Mouse (Mus musculus) forebrain, embryonic 11.5 days (tissue): ENCODE measurements around the gene Fam171a1. TPM values are rescaled to one million over a fixed set of nuclear protein-coding genes. Genes with fewer than 3 reads are reported as not detected.

ENCODE experiments used
- ATAC-seq: fragments of 200-750 bp; cut with Nextera tagmentation; replicated peaks from 2 replicates; pipeline ENCODE4 v1.8.0; 2017; ENCODE audit warnings: moderate TSS enrichment; ENCODE audit not compliant: low FRiP score
- DNase-seq: peaks from one replicate; pipeline ENCODE4 v3.0.0-alpha.2; 2017; ENCODE audit warnings: low spot score
- H3K27ac ChIP-seq: fragments of 300-500 bp; sonication (generic); 2 replicates; pipeline ENCODE4 v1.5.1; 2014; ENCODE audit warnings: low read depth, low read length
- H3K27me3 ChIP-seq: fragments of 300-500 bp; sonication (generic); 2 replicates; pipeline ENCODE4 v1.6.1; 2014; ENCODE audit warnings: mild to moderate bottlenecking, low read length, mixed read lengths; ENCODE audit not compliant: control insufficient read depth, insufficient read depth
- H3K36me3 ChIP-seq: fragments of 300-500 bp; sonication (generic); 2 replicates; pipeline ENCODE4 v1.6.1; 2014; ENCODE audit warnings: mild to moderate bottlenecking, low read length, moderate library complexity, mixed read lengths; ENCODE audit not compliant: control insufficient read depth, insufficient read depth
- H3K4me1 ChIP-seq: fragments of 300-500 bp; sonication (generic); replicated peaks from 2 replicates; pipeline ENCODE4 v1.6.1; 2014; ENCODE audit warnings: low read length, mixed read lengths; ENCODE audit not compliant: control insufficient read depth, insufficient read depth
- H3K4me2 ChIP-seq: fragments of 300-500 bp; sonication (generic); 2 replicates; pipeline ENCODE4 v1.6.1; 2014; ENCODE audit warnings: low read depth, mild to moderate bottlenecking, low read length, moderate library complexity, mixed read lengths; ENCODE audit not compliant: severe bottlenecking
- H3K4me3 ChIP-seq: fragments of 300-500 bp; sonication (generic); 2 replicates; pipeline ENCODE4 v1.5.1; 2014; ENCODE audit warnings: low read depth, low read length
- H3K9ac ChIP-seq: fragments of 300-500 bp; sonication (generic); 2 replicates; pipeline ENCODE4 v1.6.1; 2014; ENCODE audit warnings: low read length
- H3K9me3 ChIP-seq: fragments of 300-500 bp; sonication (generic); 2 replicates; pipeline ENCODE4 v1.6.1; 2016; ENCODE audit warnings: low read length, mixed read lengths; ENCODE audit not compliant: control insufficient read depth
- WGBS: fragments of 180-500 bp; shearing (Covaris S2); extraction: QIAGEN DNeasy Blood & Tissue Kit; methylation state at CpG from one replicate; pipeline ENCODE4 v1.1.7; 2014; 5-methylcytosine and 5-hydroxymethylcytosine counted together
- polyA plus RNA-seq: library from polyadenylated mRNA; unstranded; fragments of >200 nt; fragmentation: Nextera tagmentation; extraction: Ambion mirVana; gene quantifications from 2 replicates; pipeline ENCODE4 v1.2.1, GENCODE M21; 2014

Gene Fam171a1
- polyA plus RNA-seq, 1 experiment from 2014 or later = 34.7 TPM

- ATAC-seq (no peak), DNase-seq (no peak)
- 90% methylated on average over 4 of the region's 4 CpGs for WGBS
- no peak overlapping the region for H3K4me2 ChIP-seq
- H3K9me3 ChIP-seq = no peaks in the 10 kb centered on the region
- H3K4me1 ChIP-seq = 0 out of 2 replicates have a peak, but pooled peaks cover 4% of the 10 kb centered on the region
- H3K27ac ChIP-seq = no peak overlapping the region
- no peaks in the 10 kb centered on the region for H3K36me3 ChIP-seq
- H3K9ac ChIP-seq = no peak overlapping the region
- no peak overlapping the region for H3K4me3 ChIP-seq
- no peaks in the 10 kb centered on the region for H3K27me3 ChIP-seq
Observed at GRCm38 (mm10) chr2:3141804-3142203, 27.8 kb downstream of the Fam171a1 start.

- Histone ChIP-seq H3K9ac (no peak overlapping the region), H3K36me3 (no peaks in the 10 kb centered on the region), H3K4me1 (0 out of 2 replicates have a peak, but pooled peaks cover 3% of the 10 kb centered on the region), H3K27me3 (no peaks in the 10 kb centered on the region), H3K27ac (no peak overlapping the region), H3K9me3 (no peaks in the 10 kb centered on the region), H3K4me3 (no peak overlapping the region), H3K4me2 (no peak overlapping the region)
- 95% methylated on average over 5 of the region's 5 CpGs for WGBS
- no peak for ATAC-seq
- no peak for DNase-seq
Observed at GRCm38 (mm10) chr2:3144291-3144690, 30.3 kb downstream of the Fam171a1 start.

GRCm38 (mm10) chr2:3147550-3148157 lies 33.6 kb downstream of the Fam171a1 start:
- Histone ChIP-seq H3K27me3 (no peaks in the 10 kb centered on the region), H3K36me3 (no peaks in the 10 kb centered on the region), H3K4me2 (no peak overlapping the region), H3K4me3 (no peak overlapping the region), H3K9ac (no peak overlapping the region), H3K27ac (no peak overlapping the region), H3K9me3 (no peaks in the 10 kb centered on the region), H3K4me1 (no peaks in the 10 kb centered on the region)
- ATAC-seq (no peak), DNase-seq (no peak)
- WGBS = 83% methylated on average over 6 of the region's 6 CpGs

GRCm38 (mm10) chr2:3148731-3149130 lies 34.7 kb downstream of the Fam171a1 start:
- H3K4me3 ChIP-seq = no peak overlapping the region
- H3K9ac ChIP-seq = no peak overlapping the region
- no peaks in the 10 kb centered on the region for H3K27me3 ChIP-seq
- no peaks in the 10 kb centered on the region for H3K36me3 ChIP-seq
- DNase-seq = no peak
- no peaks in the 10 kb centered on the region for H3K4me1 ChIP-seq
- H3K27ac ChIP-seq = no peak overlapping the region
- 93% methylated on average over 8 of the region's 8 CpGs for WGBS
- no peak overlapping the region for H3K4me2 ChIP-seq
- ATAC-seq = no peak
- H3K9me3 ChIP-seq = no peaks in the 10 kb centered on the region

- Histone ChIP-seq H3K27me3 (no peaks in the 10 kb centered on the region), H3K9me3 (no peaks in the 10 kb centered on the region), H3K27ac (no peak overlapping the region), H3K9ac (no peak overlapping the region), H3K36me3 (no peaks in the 10 kb centered on the region), H3K4me2 (no peak overlapping the region), H3K4me1 (no peaks in the 10 kb centered on the region), H3K4me3 (no peak overlapping the region)
- WGBS = 84% methylated on average over 5 of the region's 5 CpGs
- ATAC-seq (no peak), DNase-seq (no peak)
Observed at GRCm38 (mm10) chr2:3150324-3150723, 36.3 kb downstream of the Fam171a1 start.

- Histone ChIP-seq H3K4me3 (no peak overlapping the region), H3K27me3 (no peaks in the 10 kb centered on the region), H3K36me3 (no peaks in the 10 kb centered on the region), H3K27ac (no peak overlapping the region), H3K4me1 (no peaks in the 10 kb centered on the region), H3K9me3 (no peaks in the 10 kb centered on the region), H3K9ac (no peak overlapping the region), H3K4me2 (no peak overlapping the region)
- DNase-seq (no peak), ATAC-seq (no peak; the same call in 1 of the 2 replicates)
- WGBS = 80% methylated on average over 3 of the region's 3 CpGs
Observed at GRCm38 (mm10) chr2:3151336-3151735, 37.3 kb downstream of the Fam171a1 start.

GRCm38 (mm10) chr2:3154091-3154665 lies 40.2 kb downstream of the Fam171a1 start:
- H3K36me3 ChIP-seq = no peaks in the 10 kb centered on the region
- no peak overlapping the region for H3K4me3 ChIP-seq
- DNase-seq (no peak), ATAC-seq (no peak)
- no peak overlapping the region for H3K27ac ChIP-seq
- no peak overlapping the region for H3K9ac ChIP-seq
- no peaks in the 10 kb centered on the region for H3K9me3 ChIP-seq
- no peaks in the 10 kb centered on the region for H3K4me1 ChIP-seq
- 86% methylated on average over 1 of the region's 1 CpGs for WGBS
- H3K4me2 ChIP-seq = no peak overlapping the region
- no peaks in the 10 kb centered on the region for H3K27me3 ChIP-seq

GRCm38 (mm10) chr2:3154986-3155385 lies 41.0 kb downstream of the Fam171a1 start:
- DNase-seq (no peak), ATAC-seq (no peak)
- Histone ChIP-seq H3K4me1 (no peaks in the 10 kb centered on the region), H3K27me3 (no peaks in the 10 kb centered on the region), H3K4me2 (no peak overlapping the region), H3K9me3 (no peaks in the 10 kb centered on the region), H3K27ac (no peak overlapping the region), H3K9ac (no peak overlapping the region), H3K36me3 (no peaks in the 10 kb centered on the region), H3K4me3 (no peak overlapping the region)
- 73% methylated on average over 2 of the region's 2 CpGs for WGBS

- WGBS = 92% methylated on average over 3 of the region's 3 CpGs
- Histone ChIP-seq H3K36me3 (no peaks in the 10 kb centered on the region), H3K27me3 (no peaks in the 10 kb centered on the region), H3K4me1 (no peaks in the 10 kb centered on the region), H3K27ac (no peak overlapping the region), H3K4me3 (no peak overlapping the region), H3K9me3 (no peaks in the 10 kb centered on the region), H3K4me2 (no peak overlapping the region), H3K9ac (no peak overlapping the region)
- DNase-seq = no peak
- ATAC-seq = no peak
Observed at GRCm38 (mm10) chr2:3157030-3157429, 43.0 kb downstream of the Fam171a1 start.
